Mouse (Mus musculus) midbrain, embryonic 13.5 days (tissue): Measurements from ENCODE around the gene Ptpn14. TPM values are rescaled to one million over a fixed set of nuclear protein-coding genes. Genes with fewer than 3 reads are reported as not detected.

ENCODE experiments used
- ATAC-seq: fragments of 200-750 bp; cut with Nextera tagmentation; 2 replicates; pipeline ENCODE4 v1.8.0; 2017; ENCODE audit warnings: mild to moderate bottlenecking, moderate TSS enrichment, moderate library complexity
- H3K27ac ChIP-seq: fragments of 300-500 bp; sonication (generic); 2 replicates; pipeline ENCODE4 v1.5.1; 2015; ENCODE audit warnings: inconsistent platforms, mild to moderate bottlenecking, moderate library complexity
- H3K27me3 ChIP-seq: fragments of 300-500 bp; sonication (generic); 2 replicates; pipeline ENCODE4 v1.6.1; 2015; ENCODE audit warnings: mild to moderate bottlenecking, inconsistent platforms
- H3K36me3 ChIP-seq: fragments of 300-500 bp; sonication (generic); 2 replicates; pipeline ENCODE4 v1.6.1; 2015; ENCODE audit warnings: mild to moderate bottlenecking, inconsistent platforms
- H3K4me1 ChIP-seq: fragments of 300-500 bp; sonication (generic); replicated peaks from 2 replicates; pipeline ENCODE4 v1.6.1; 2015; ENCODE audit warnings: inconsistent platforms
- H3K4me2 ChIP-seq: fragments of 300-500 bp; sonication (generic); replicated peaks from 2 replicates; pipeline ENCODE4 v1.6.1; 2015; ENCODE audit warnings: moderate library complexity, mild to moderate bottlenecking, inconsistent platforms
- H3K4me3 ChIP-seq: fragments of 300-500 bp; sonication (generic); replicated peaks from 2 replicates; pipeline ENCODE4 v1.5.1; 2015; ENCODE audit warnings: mild to moderate bottlenecking, inconsistent platforms
- H3K9ac ChIP-seq: fragments of 300-500 bp; sonication (generic); replicated peaks from 2 replicates; pipeline ENCODE4 v1.6.1; 2015; ENCODE audit warnings: mild to moderate bottlenecking, inconsistent platforms
- H3K9me3 ChIP-seq: fragments of 300-500 bp; sonication (generic); 2 replicates; pipeline ENCODE4 v1.6.1; 2016; ENCODE audit warnings: mild to moderate bottlenecking, inconsistent platforms
- WGBS: fragments of 180-500 bp; shearing (Covaris S2); methylation state at CpG from one replicate; pipeline ENCODE4 v1.1.7; 2015; 5-methylcytosine and 5-hydroxymethylcytosine counted together
- polyA plus RNA-seq: library from polyadenylated mRNA; unstranded; fragments of >200 nt; fragmentation: Nextera tagmentation; extraction: Ambion mirVana; gene quantifications from 2 replicates; pipeline ENCODE4 v1.2.1, GENCODE M21; 2015

Ptpn14 gene
- polyA plus RNA-seq, 1 experiment from 2014 or later = 2.3 TPM

- ATAC-seq = peak; percentile 52
- Histone ChIP-seq H3K4me2 (peak overlapping the region; percentile 99), H3K4me1 (peaks cover 30% of the 10 kb centered on the region), H3K36me3 (no peaks in the 10 kb centered on the region), H3K9ac (peak overlapping the region; percentile 58), H3K27me3 (peaks cover 57% of the 10 kb centered on the region), H3K27ac (no peak overlapping the region), H3K4me3 (peak overlapping the region; percentile 57), H3K9me3 (no peaks in the 10 kb centered on the region)
- WGBS = 1% methylated on average over 22 of the region's 22 CpGs
Measured at GRCm38 (mm10) chr1:189727346-189727883, 653 bp upstream of the Ptpn14 start.

- H3K9me3 ChIP-seq = no peaks in the 10 kb centered on the region
- ATAC-seq = peak; percentile 11; the same call in 1 of the 2 replicates
- under 1% methylated on average over 15 of the region's 15 CpGs for whole genome bisulfite sequencing
Measured at GRCm38 (mm10) chr1:189728784-189729115, 682 bp downstream of the Ptpn14 start.

GRCm38 (mm10) chr1:189729141-189729815 is 1.2 kb downstream of the Ptpn14 start:
- H3K4me1 ChIP-seq = peaks cover 30% of the 10 kb centered on the region
- peaks cover 57% of the 10 kb centered on the region for H3K27me3 ChIP-seq
- no peaks in the 10 kb centered on the region for H3K36me3 ChIP-seq
- no peaks in the 10 kb centered on the region for H3K9me3 ChIP-seq
- peak overlapping the region; percentile 99 for H3K4me2 ChIP-seq
- H3K9ac ChIP-seq = no peak overlapping the region
- 9% methylated on average over 17 of the region's 17 CpGs for WGBS
- peak overlapping the region; percentile 57 for H3K4me3 ChIP-seq
- ATAC-seq = no peak
- no peak overlapping the region for H3K27ac ChIP-seq

More at GRCm38 (mm10) chr1:189728784-189729115, 682 bp downstream of the Ptpn14 start:
- Histone ChIP-seq H3K4me2 (peak overlapping the region; percentile 99), H3K27ac (no peak overlapping the region), H3K4me3 (peak overlapping the region; percentile 57), H3K9ac (peak overlapping the region; percentile 58), H3K27me3 (peaks cover 57% of the 10 kb centered on the region), H3K36me3 (no peaks in the 10 kb centered on the region), H3K4me1 (peaks cover 30% of the 10 kb centered on the region)

GRCm38 (mm10) chr1:189731697-189732096 is 3.6 kb downstream of the Ptpn14 start:
- no peak for ATAC-seq
- Histone ChIP-seq H3K4me2 (no peak overlapping the region), H3K4me1 (peaks cover 30% of the 10 kb centered on the region), H3K9ac (no peak overlapping the region), H3K27me3 (peaks cover 42% of the 10 kb centered on the region), H3K9me3 (no peaks in the 10 kb centered on the region), H3K4me3 (no peak overlapping the region), H3K27ac (no peak overlapping the region), H3K36me3 (no peaks in the 10 kb centered on the region)
- 81% methylated on average over 10 of the region's 10 CpGs for WGBS

GRCm38 (mm10) chr1:189732156-189732555 is 4.1 kb downstream of the Ptpn14 start:
- H3K4me3 ChIP-seq = no peak overlapping the region
- peaks cover 29% of the 10 kb centered on the region for H3K4me1 ChIP-seq
- peaks cover 37% of the 10 kb centered on the region for H3K27me3 ChIP-seq
- no peak for ATAC-seq
- H3K27ac ChIP-seq = no peak overlapping the region
- no peaks in the 10 kb centered on the region for H3K9me3 ChIP-seq
- H3K9ac ChIP-seq = no peak overlapping the region
- 81% methylated on average over 8 of the region's 8 CpGs for WGBS
- H3K36me3 ChIP-seq = no peaks in the 10 kb centered on the region
- H3K4me2 ChIP-seq = no peak overlapping the region

- no peak for ATAC-seq
- Histone ChIP-seq H3K4me2 (no peak overlapping the region), H3K27me3 (no peaks in the 10 kb centered on the region), H3K4me3 (no peak overlapping the region), H3K36me3 (no peaks in the 10 kb centered on the region), H3K9me3 (no peaks in the 10 kb centered on the region), H3K4me1 (no peaks in the 10 kb centered on the region), H3K27ac (no peak overlapping the region), H3K9ac (no peak overlapping the region)
- 90% methylated on average over 7 of the region's 7 CpGs for WGBS
Measured at GRCm38 (mm10) chr1:189740075-189740474, 12.0 kb downstream of the Ptpn14 start.

GRCm38 (mm10) chr1:189742041-189742440 is 14.0 kb downstream of the Ptpn14 start:
- 92% methylated on average over 5 of the region's 5 CpGs for WGBS
- no peak overlapping the region for H3K4me2 ChIP-seq
- ATAC-seq = no peak

GRCm38 (mm10) chr1:189743136-189743535 is 15.1 kb downstream of the Ptpn14 start:
- Histone ChIP-seq H3K4me2 (no peak overlapping the region), H3K4me3 (no peak overlapping the region), H3K36me3 (no peaks in the 10 kb centered on the region), H3K27me3 (no peaks in the 10 kb centered on the region), H3K27ac (no peak overlapping the region), H3K4me1 (no peaks in the 10 kb centered on the region), H3K9ac (no peak overlapping the region), H3K9me3 (no peaks in the 10 kb centered on the region)
- no peak for ATAC-seq
- WGBS = 90% methylated on average over 5 of the region's 5 CpGs

More at GRCm38 (mm10) chr1:189742041-189742440, 14.0 kb downstream of the Ptpn14 start:
- no peak overlapping the region for H3K27ac ChIP-seq
- no peaks in the 10 kb centered on the region for H3K9me3 ChIP-seq
- no peaks in the 10 kb centered on the region for H3K27me3 ChIP-seq
- no peak overlapping the region for H3K9ac ChIP-seq
- no peaks in the 10 kb centered on the region for H3K4me1 ChIP-seq
- H3K4me3 ChIP-seq = no peak overlapping the region
- H3K36me3 ChIP-seq = no peaks in the 10 kb centered on the region

- WGBS = 71% methylated on average over 4 of the region's 4 CpGs
Measured at GRCm38 (mm10) chr1:189744914-189745710, 17.0 kb downstream of the Ptpn14 start.

GRCm38 (mm10) chr1:189746520-189746919 is 18.5 kb downstream of the Ptpn14 start:
- H3K36me3 ChIP-seq = no peaks in the 10 kb centered on the region
- no peaks in the 10 kb centered on the region for H3K27me3 ChIP-seq
- H3K9me3 ChIP-seq = no peaks in the 10 kb centered on the region
- no peak overlapping the region for H3K4me2 ChIP-seq
- no peak overlapping the region for H3K9ac ChIP-seq
- no peak for ATAC-seq
- H3K27ac ChIP-seq = no peak overlapping the region
- no peaks in the 10 kb centered on the region for H3K4me1 ChIP-seq
- H3K4me3 ChIP-seq = no peak overlapping the region
- WGBS = 93% methylated on average over 4 of the region's 4 CpGs

More at GRCm38 (mm10) chr1:189744914-189745710, 17.0 kb downstream of the Ptpn14 start:
- no peak overlapping the region for H3K4me2 ChIP-seq
- no peak for ATAC-seq
- no peaks in the 10 kb centered on the region for H3K36me3 ChIP-seq
- H3K4me3 ChIP-seq = no peak overlapping the region
- no peaks in the 10 kb centered on the region for H3K9me3 ChIP-seq
- H3K4me1 ChIP-seq = no peaks in the 10 kb centered on the region
- H3K27ac ChIP-seq = no peak overlapping the region
- no peaks in the 10 kb centered on the region for H3K27me3 ChIP-seq
- H3K9ac ChIP-seq = no peak overlapping the region

- H3K4me2 ChIP-seq = no peak overlapping the region
- H3K4me3 ChIP-seq = no peak overlapping the region
- H3K9me3 ChIP-seq = no peaks in the 10 kb centered on the region
- 94% methylated on average over 4 of the region's 4 CpGs for WGBS
- no peaks in the 10 kb centered on the region for H3K36me3 ChIP-seq
- H3K27me3 ChIP-seq = no peaks in the 10 kb centered on the region
- H3K27ac ChIP-seq = no peak overlapping the region
- H3K4me1 ChIP-seq = peaks cover 1% of the 10 kb centered on the region; the same call in 1 of the 2 replicates
- no peak for ATAC-seq
- H3K9ac ChIP-seq = no peak overlapping the region
Measured at GRCm38 (mm10) chr1:189749789-189750188, 21.7 kb downstream of the Ptpn14 start.

- peaks cover 5% of the 10 kb centered on the region; the same call in 1 of the 2 replicates for H3K4me1 ChIP-seq
- no peaks in the 10 kb centered on the region for H3K9me3 ChIP-seq
- no peaks in the 10 kb centered on the region for H3K27me3 ChIP-seq
- no peak overlapping the region for H3K4me3 ChIP-seq
- H3K9ac ChIP-seq = no peak overlapping the region
- no peak for ATAC-seq
- WGBS = 93% methylated on average over 5 of the region's 5 CpGs
- no peak overlapping the region for H3K4me2 ChIP-seq
- H3K36me3 ChIP-seq = no peaks in the 10 kb centered on the region
- no peak overlapping the region for H3K27ac ChIP-seq
Measured at GRCm38 (mm10) chr1:189750233-189750632, 22.2 kb downstream of the Ptpn14 start.
